ENCODE assay signal across 8 mouse cellular contexts in genomic region chr8:20262253-20262652, GRCm38 (mm10).
DNase-seq lines count a peak whose midpoint lies in the region; ATAC-seq and TF ChIP-seq lines count a peak whose summit lies in the region.
"Not testable (repeated sequence)": the region's sequence is repeated elsewhere in the genome, so short reads cannot be mapped to it uniquely, and the experiment has no call there.

No protein-coding gene starts in this region.

- WGBS in forebrain, postnatal 0 days: no CpG with 5 or more reads among the region's 3 CpGs
- WGBS in hindbrain, embryonic 11.5 days: no CpG with 5 or more reads among the region's 3 CpGs
- WGBS in lung, embryonic 15.5 days: 85% methylated on average over 3 of the region's 3 CpGs
- no CpG with 5 or more reads among the region's 3 CpGs for WGBS in midbrain, embryonic 16.5 days
- no CpG with 5 or more reads among the region's 3 CpGs for WGBS in stomach, embryonic 16.5 days

- not testable (repeated sequence) for H3K4me2 ChIP-seq in forebrain, postnatal 0 days (ENCODE audit: low read depth); hindbrain, embryonic 11.5 days (replicated peaks; ENCODE audit: low read depth, low read length); lung, embryonic 15.5 days; midbrain, embryonic 16.5 days (ENCODE audit: low read length); stomach, embryonic 16.5 days (ENCODE audit: low read depth, low read length)

- H3K9me3 ChIP-seq in forebrain, postnatal 0 days (ENCODE audit: low read length); hindbrain, embryonic 11.5 days (ENCODE audit: control insufficient read depth, low read length); lung, embryonic 15.5 days; midbrain, embryonic 16.5 days (replicated peaks; ENCODE audit: control insufficient read depth, low read length, poor library complexity, severe bottlenecking); stomach, embryonic 16.5 days (replicated peaks; ENCODE audit: control insufficient read depth, low read length): not testable (repeated sequence)

- ATAC-seq in forebrain, postnatal 0 days: peak; percentile 62; the same call in 1 of the 2 replicates
- peak; percentile 59; the same call in 1 of the 2 replicates for ATAC-seq in hindbrain, embryonic 11.5 days (ENCODE audit: low FRiP score)
- peak; percentile 67; the same call in 1 of the 2 replicates for ATAC-seq in lung, embryonic 15.5 days (ENCODE audit: borderline replicate concordance, extremely low read depth, low FRiP score, low TSS enrichment)
- ATAC-seq in midbrain, embryonic 16.5 days: peak; percentile 56; the same call in 1 of the 2 replicates
- ATAC-seq in stomach, embryonic 16.5 days (ENCODE audit: insufficient read depth, low FRiP score): peak; percentile 50; the same call in 1 of the 2 replicates

- not testable (repeated sequence) for H3K27me3 ChIP-seq in forebrain, postnatal 0 days (ENCODE audit: insufficient read depth, low read length); hindbrain, embryonic 11.5 days (ENCODE audit: control insufficient read depth, insufficient read depth, low read length); lung, embryonic 15.5 days; midbrain, embryonic 16.5 days (ENCODE audit: control insufficient read depth, insufficient read depth, low read depth, low read length); stomach, embryonic 16.5 days (ENCODE audit: control insufficient read depth, insufficient read depth, low read length)

- not testable (repeated sequence) for TF ChIP-seq CTCF in forebrain, postnatal 0 days (IDR thresholded peaks at IDR 0.05; ENCODE audit: low read depth)

- H3K4me1 ChIP-seq in forebrain, postnatal 0 days (ENCODE audit: insufficient read depth); hindbrain, embryonic 11.5 days (replicated peaks; ENCODE audit: control insufficient read depth, insufficient read depth, low read length); lung, embryonic 15.5 days; midbrain, embryonic 16.5 days (ENCODE audit: control insufficient read depth, insufficient read depth, low read length); stomach, embryonic 16.5 days (ENCODE audit: control insufficient read depth, insufficient read depth, low read length): not testable (repeated sequence)

- H3K4me3 ChIP-seq in forebrain, postnatal 0 days (ENCODE audit: low read depth, low read length); hindbrain, embryonic 11.5 days (ENCODE audit: low read depth, low read length); lung, embryonic 15.5 days; midbrain, embryonic 16.5 days (ENCODE audit: low read depth, low read length); stomach, embryonic 16.5 days (replicated peaks; ENCODE audit: low read length): not testable (repeated sequence)

- DNase-seq in ZHBTc4 (ENCODE audit: low read depth, low spot score): peak; percentile 12
- not testable (repeated sequence) for DNase-seq in forebrain, postnatal 0 days; hindbrain, embryonic 11.5 days (ENCODE audit: low spot score)
- DNase-seq in kidney, adult 11 months: peak; percentile 51
- DNase-seq in kidney, postnatal 10 days: peak; percentile 12

- not testable (repeated sequence) for H3K27ac ChIP-seq in forebrain, postnatal 0 days (ENCODE audit: low read depth, low read length); hindbrain, embryonic 11.5 days (ENCODE audit: low read depth, low read length); lung, embryonic 15.5 days; midbrain, embryonic 16.5 days (ENCODE audit: low read length); stomach, embryonic 16.5 days (ENCODE audit: low read length)

- H3K36me3 ChIP-seq in forebrain, postnatal 0 days (ENCODE audit: insufficient read depth); hindbrain, embryonic 11.5 days (ENCODE audit: control insufficient read depth, insufficient read depth, low read length); lung, embryonic 15.5 days; midbrain, embryonic 16.5 days (ENCODE audit: control insufficient read depth, insufficient read depth, low read length); stomach, embryonic 16.5 days (ENCODE audit: control insufficient read depth, insufficient read depth, low read length): not testable (repeated sequence)

- not testable (repeated sequence) for H3K9ac ChIP-seq in forebrain, postnatal 0 days; hindbrain, embryonic 11.5 days (ENCODE audit: low read depth, low read length); lung, embryonic 15.5 days; midbrain, embryonic 16.5 days (ENCODE audit: low read depth, low read length); stomach, embryonic 16.5 days (ENCODE audit: low read length)
